Mouse (Mus musculus) MEL (cell line): ENCODE data around the gene Pold1. TPM values are rescaled to one million over a fixed set of nuclear protein-coding genes. Genes with fewer than 3 reads are reported as not detected.

Source experiments
- DNase-seq: peaks from one replicate; pipeline ENCODE4 v3.0.0; 2011; ENCODE audit warnings: low read depth, low spot score
- H3K27ac ChIP-seq: 2 replicates; pipeline ENCODE4 v1.5.1; 2012; ENCODE audit warnings: low read depth, mild to moderate bottlenecking, control low read depth, low read length, moderate library complexity; ENCODE audit not compliant: control insufficient read depth
- H3K27me3 ChIP-seq, 2 experiments: fragments of 150-350 bp in 1 of 2; sonication (generic) in 1 of 2; 2 replicates each; pipeline ENCODE4 v1.6.1; 2012; ENCODE audit warnings: low read length in 2 of 2, mild to moderate bottlenecking in 2 of 2, improper control_type of control experiment in 1 of 2, moderate library complexity in 1 of 2; ENCODE audit not compliant: insufficient read depth in 2 of 2, control insufficient read depth in 1 of 2
- H3K36me3 ChIP-seq, 2 experiments: 2 replicates each; pipeline ENCODE4 v1.6.1; 2012 to 2014; ENCODE audit warnings: low read length in 2 of 2, improper control_type of control experiment in 1 of 2, inconsistent platforms in 1 of 2, mild to moderate bottlenecking in 1 of 2; ENCODE audit not compliant: insufficient read depth in 2 of 2, control insufficient read depth in 1 of 2
- H3K4me1 ChIP-seq, 2 experiments: fragments of 150-350 bp in 1 of 2; sonication (generic) in 1 of 2; 2 replicates each; pipeline ENCODE4 v1.6.1; 2012; ENCODE audit warnings: low read length in 2 of 2, improper control_type of control experiment in 1 of 2, mild to moderate bottlenecking in 1 of 2; ENCODE audit not compliant: insufficient read depth in 2 of 2, control insufficient read depth in 1 of 2
- H3K4me3 ChIP-seq, 2 experiments: fragments of 150-350 bp in 1 of 2; sonication (generic) in 1 of 2; 2 replicates each; pipeline ENCODE4 v1.5.1; 2012; ENCODE audit warnings: low read depth in 2 of 2, low read length in 2 of 2, mild to moderate bottlenecking in 2 of 2, moderate library complexity in 2 of 2, control low read depth in 1 of 2, improper control_type of control experiment in 1 of 2; ENCODE audit not compliant: control insufficient read depth in 1 of 2, insufficient read depth in 1 of 2
- H3K79me2 ChIP-seq: 2 replicates; pipeline ENCODE4 v1.6.1; 2012; ENCODE audit warnings: mild to moderate bottlenecking, low read length, moderate library complexity; ENCODE audit not compliant: control insufficient read depth, poor library complexity, insufficient read depth
- H3K9ac ChIP-seq: 2 replicates; pipeline ENCODE4 v1.6.1; 2012; ENCODE audit warnings: low read depth, mild to moderate bottlenecking, control low read depth, low read length, moderate library complexity; ENCODE audit not compliant: control insufficient read depth, poor library complexity, severe bottlenecking
- H3K9me3 ChIP-seq: fragments of 150-350 bp; sonication (generic); replicated peaks from 2 replicates; pipeline ENCODE4 v1.6.1; 2012; ENCODE audit warnings: mild to moderate bottlenecking, low read length, improper control_type of control experiment, moderate library complexity; ENCODE audit not compliant: insufficient read depth
- BHLHE40 ChIP-seq: IDR thresholded peaks from 2 replicates; pipeline ENCODE4 v1.6.1; 2012; ENCODE audit warnings: low read depth, mild to moderate bottlenecking, inconsistent platforms, low read length, improper control_type of control experiment, borderline replicate concordance
- CHD1 ChIP-seq: IDR thresholded peaks from 2 replicates; pipeline ENCODE4 v1.6.1; 2012; ENCODE audit warnings: low read depth, mild to moderate bottlenecking, inconsistent platforms, low read length, improper control_type of control experiment
- GABPA ChIP-seq: IDR thresholded peaks from 2 replicates; pipeline ENCODE4 v1.6.1; 2012; ENCODE audit warnings: low read depth, mild to moderate bottlenecking, inconsistent platforms, low read length, improper control_type of control experiment, moderate library complexity
- GATA1 ChIP-seq: IDR thresholded peaks from 2 replicates; pipeline ENCODE4 v1.6.1; 2011; ENCODE audit warnings: low read depth, low read length, improper control_type of control experiment
- JUND ChIP-seq: IDR thresholded peaks from 2 replicates; pipeline ENCODE4 v1.6.1; 2011; ENCODE audit warnings: low read depth, mild to moderate bottlenecking, improper control_type of control experiment, low read length
- MAX ChIP-seq: IDR thresholded peaks from 2 replicates; pipeline ENCODE4 v1.6.1; 2011; ENCODE audit warnings: low read length, improper control_type of control experiment
- MAZ ChIP-seq: IDR thresholded peaks from 2 replicates; pipeline ENCODE4 v1.6.1; 2012; ENCODE audit warnings: low read depth, mild to moderate bottlenecking, inconsistent platforms, low read length, improper control_type of control experiment
- MXI1 ChIP-seq: IDR thresholded peaks from 2 replicates; pipeline ENCODE4 v1.6.1; 2011; ENCODE audit warnings: mild to moderate bottlenecking, low read depth, low read length, improper control_type of control experiment
- MYB ChIP-seq: IDR thresholded peaks from 2 replicates; pipeline ENCODE4 v1.6.1; 2011; ENCODE audit warnings: mild to moderate bottlenecking, low read depth, low read length, improper control_type of control experiment
- NELFE ChIP-seq: IDR thresholded peaks from 2 replicates; pipeline ENCODE4 v1.6.1; 2011; ENCODE audit warnings: low read depth, low read length, improper control_type of control experiment
- NRF1 ChIP-seq: IDR thresholded peaks from 2 replicates; pipeline ENCODE4 v1.6.1; 2014; ENCODE audit warnings: low read depth, mild to moderate bottlenecking, inconsistent platforms, low read length, improper control_type of control experiment, moderate library complexity; ENCODE audit not compliant: poor library complexity, insufficient read depth, severe bottlenecking
- SIN3A ChIP-seq: IDR thresholded peaks from 2 replicates; pipeline ENCODE4 v1.6.1; 2012; ENCODE audit warnings: low read length, improper control_type of control experiment, inconsistent platforms
- SMC3 ChIP-seq: IDR thresholded peaks from 2 replicates; pipeline ENCODE4 v1.6.1; 2011; ENCODE audit warnings: low read depth, low read length, improper control_type of control experiment
- UBTF ChIP-seq: IDR thresholded peaks from 2 replicates; pipeline ENCODE4 v1.6.1; 2012; ENCODE audit warnings: low read depth, mild to moderate bottlenecking, inconsistent platforms, low read length, improper control_type of control experiment, moderate library complexity, borderline replicate concordance; ENCODE audit not compliant: insufficient read depth
- USF1 ChIP-seq: IDR thresholded peaks from 2 replicates; pipeline ENCODE4 v1.6.1; 2014; ENCODE audit warnings: low read depth, mild to moderate bottlenecking, inconsistent platforms, low read length, improper control_type of control experiment, moderate library complexity
- USF2 ChIP-seq, 2 experiments: IDR thresholded peaks; 2 replicates each; pipeline ENCODE4 v1.6.1; 2011 to 2012; ENCODE audit warnings: improper control_type of control experiment in 2 of 2, low read length in 2 of 2, borderline replicate concordance in 1 of 2, inconsistent platforms in 1 of 2, low read depth in 1 of 2, mild to moderate bottlenecking in 1 of 2; ENCODE audit not compliant: insufficient read depth in 1 of 2
- ZC3H11A ChIP-seq: IDR thresholded peaks from 2 replicates; pipeline ENCODE4 v1.6.1; 2012; ENCODE audit warnings: low read depth, mild to moderate bottlenecking, inconsistent platforms, low read length, improper control_type of control experiment
- polyA plus RNA-seq, 2 experiments: library from polyadenylated mRNA; stranded (reverse) in 1 of 2; unstranded in 1 of 2; fragments of >175 nt in 1 of 2; fragments of >200 nt in 1 of 2; gene quantifications; 2 replicates each; pipeline versions ENCODE4 v1.2.1 to v1.2.4; 2012; ENCODE audit warnings: low replicate concordance in 2 of 2, low read depth in 1 of 2; ENCODE audit not compliant: insufficient read length in 2 of 2, insufficient read depth in 1 of 2, missing spikeins in 1 of 2
- total RNA-seq: library from RNA; depleted of rRNA; stranded (reverse); fragments of 300-350 nt; gene quantifications from 2 replicates; pipeline ENCODE4 v1.2.3, GENCODE M21; 2012

Gene Pold1
- total and polyA plus RNA-seq, 3 experiments: 87.8 to 104 TPM; not detected in 1

GRCm38 (mm10) chr7:44591348-44592116, 42.9 kb upstream of the Pold1 start:
- DNase-seq: no peak
- Histone ChIP-seq H3K36me3 (no peaks in the 10 kb centered on the region), H3K27me3 (no peaks in the 10 kb centered on the region), H3K27ac (no peak overlapping the region), H3K4me3 (no peak overlapping the region), H3K9me3 (no peaks in the 10 kb centered on the region), H3K4me1 (no peaks in the 10 kb centered on the region), H3K9ac (no peak overlapping the region), H3K79me2 (no peaks in the 10 kb centered on the region)
- TF ChIP-seq MAX: no peak
- TF ChIP-seq ZC3H11A: no peak
- no peak for TF ChIP-seq CHD1
- TF ChIP-seq UBTF: no peak
- TF ChIP-seq GATA1: no peak
- TF ChIP-seq NELFE: no peak
- TF ChIP-seq USF2 (IDR thresholded peaks at IDR 0.05; ENCODE audit: borderline replicate concordance in 1 of 2, insufficient read depth in 1 of 2, low read depth in 1 of 2, low read length in 2 of 2): no peak
- TF ChIP-seq SIN3A: no peak

- DNase-seq: no peak
- H3K4me1 ChIP-seq: no peaks in the 10 kb centered on the region
Measured at GRCm38 (mm10) chr7:44590402-44591347, 42.0 kb upstream of the Pold1 start, which contains the start of gene Kcnc3. TSS of gene Kcnc3 (plus strand) at chr7:44590664.

GRCm38 (mm10) chr7:44589946-44590345, 41.3 kb upstream of the Pold1 start:
- Histone ChIP-seq H3K27ac (no peak overlapping the region), H3K27me3 (no peaks in the 10 kb centered on the region)
- DNase-seq: no peak
- TF ChIP-seq SMC3: no peak
- no peak for TF ChIP-seq MAZ
- no peak for TF ChIP-seq NELFE
- TF ChIP-seq, all 39 proteins: peak for 0
- Histone ChIP-seq H3K4me1 (no peaks in the 10 kb centered on the region), H3K79me2 (no peaks in the 10 kb centered on the region), H3K9ac (no peak overlapping the region), H3K4me3 (no peak overlapping the region), H3K36me3 (no peaks in the 10 kb centered on the region), H3K9me3 (no peaks in the 10 kb centered on the region)

More at GRCm38 (mm10) chr7:44590402-44591347, 42.0 kb upstream of the Pold1 start, which contains the start of gene Kcnc3:
- Histone ChIP-seq H3K79me2 (no peaks in the 10 kb centered on the region), H3K4me3 (no peak within 1 kb of the TSS), H3K36me3 (no peaks in the 10 kb centered on the region), H3K27ac (no peak within 1 kb of the TSS), H3K9ac (no peak within 1 kb of the TSS), H3K27me3 (no peaks in the 10 kb centered on the region), H3K9me3 (no peaks in the 10 kb centered on the region)
- no peak for TF ChIP-seq JUND
- no peak for TF ChIP-seq MYB
- TF ChIP-seq GABPA: no peak
- no peak for TF ChIP-seq NRF1
- TF ChIP-seq BHLHE40: no peak
- TF ChIP-seq MXI1: no peak
- no peak for TF ChIP-seq USF1
